Mouse (Mus musculus): ENCODE results near the gene Coil.

GRCm38 (mm10) chr11:88989530-88989929 lies 19.5 kb downstream of the Coil start:
- no peak for TF ChIP-seq ZC3H11A (IDR thresholded peaks at IDR 0.05; ENCODE audit: low read depth, low read length)
- no peak for TF ChIP-seq TBP (conservative IDR thresholded peaks at IDR 0.05; ENCODE audit: low read depth, low read length)
- peak; percentile 35 to 89; a peak in 3 of 4 replicates for TF ChIP-seq CTCF (conservative IDR thresholded peaks at IDR 0.05 in 1 of 2, IDR thresholded peaks at IDR 0.05 in 1 of 2; ENCODE audit: low read depth in 2 of 2, low read length in 2 of 2)
- TF ChIP-seq POLR2A (IDR thresholded peaks at IDR 0.05; ENCODE audit: low read depth, low read length) = no peak
- no peak for TF ChIP-seq MAZ (IDR thresholded peaks at IDR 0.05; ENCODE audit: low read depth, low read length)
- TF ChIP-seq E2F4 (IDR thresholded peaks at IDR 0.05; ENCODE audit: insufficient replicate concordance, low read depth, low read length) = no peak
- no peak for TF ChIP-seq EP300 (IDR thresholded peaks at IDR 0.05; ENCODE audit: low read length)
- TF ChIP-seq ETS1 (conservative IDR thresholded peaks at IDR 0.05; ENCODE audit: low read depth, low read length) = no peak
